Mouse (Mus musculus): ENCODE measurements at regions not wholly inside any gene's neighbourhood (a gene's known extent, or its start where the extent isn't known, plus 50 kb on each side); places are given as distances from the start of the nearest gene placed in this dataset.

- TF ChIP-seq GATA1 (IDR thresholded peaks at IDR 0.05; ENCODE audit: borderline replicate concordance, low read length) (no peak), CTCF (IDR thresholded peaks at IDR 0.05; ENCODE audit: low read depth, low read length) (no peak), TAL1 (conservative IDR thresholded peaks at IDR 0.05; ENCODE audit: low read depth, low read length) (no peak), POLR2AphosphoS5 (IDR thresholded peaks at IDR 0.05; ENCODE audit: insufficient replicate concordance, low read depth, low read length) (no peak)
Observed at GRCm38 (mm10) chr8:92057857-92058256, 256.0 kb upstream of the Irx3 start.
